Mouse (Mus musculus): ENCODE data around the gene Tmcc3. TPM values are rescaled to one million over a fixed set of nuclear protein-coding genes. Genes with fewer than 3 reads are reported as not detected.

Tmcc3 gene
- polyA plus RNA-seq, 1 experiment from 2014 or later, result 20.8 TPM

- no peak for DNase-seq (ENCODE audit: low spot score)
- 45% methylated on average over 4 of the region's 4 CpGs for WGBS
- no peaks in the 10 kb centered on the region for H3K27me3 ChIP-seq (ENCODE audit: control insufficient read depth, insufficient read depth, low read length)
- H3K9me3 ChIP-seq (ENCODE audit: control insufficient read depth, low read length), result no peaks in the 10 kb centered on the region
- ATAC-seq (ENCODE audit: low FRiP score, low TSS enrichment), result no peak
- H3K9ac ChIP-seq (ENCODE audit: low read length), result no peak overlapping the region
- H3K4me2 ChIP-seq (replicated peaks; ENCODE audit: low read depth), result no peak overlapping the region
- no peaks in the 10 kb centered on the region for H3K36me3 ChIP-seq (ENCODE audit: control insufficient read depth, insufficient read depth, low read length)
- H3K27ac ChIP-seq (replicated peaks), result no peak overlapping the region
- TF ChIP-seq EP300 (optimal IDR thresholded peaks at IDR 0.05) (no peak), CTCF (IDR thresholded peaks at IDR 0.05; ENCODE audit: low read depth) (no peak)
- H3K4me3 ChIP-seq (ENCODE audit: low read depth, low read length), result no peak overlapping the region
- no peaks in the 10 kb centered on the region for H3K4me1 ChIP-seq (replicated peaks; ENCODE audit: control insufficient read depth, insufficient read depth)
Measured at GRCm38 (mm10) chr10:94318574-94318973, 6.8 kb downstream of the Tmcc3 start.

GRCm38 (mm10) chr10:94329962-94330361 lies 18.2 kb downstream of the Tmcc3 start:
- TF ChIP-seq EP300 (optimal IDR thresholded peaks at IDR 0.05) (no peak), CTCF (IDR thresholded peaks at IDR 0.05; ENCODE audit: low read depth) (no peak)
- H3K4me3 ChIP-seq (ENCODE audit: low read depth, low read length), result no peak overlapping the region
- no peak overlapping the region for H3K4me2 ChIP-seq (replicated peaks; ENCODE audit: low read depth)
- DNase-seq (ENCODE audit: low spot score), result no peak
- H3K9me3 ChIP-seq (ENCODE audit: control insufficient read depth, low read length), result no peaks in the 10 kb centered on the region
- no peak overlapping the region for H3K27ac ChIP-seq (replicated peaks)
- no peak for ATAC-seq (ENCODE audit: low FRiP score, low TSS enrichment)
- H3K4me1 ChIP-seq (replicated peaks; ENCODE audit: control insufficient read depth, insufficient read depth), result no peaks in the 10 kb centered on the region
- WGBS, result 26% methylated on average over 5 of the region's 5 CpGs
- H3K27me3 ChIP-seq (ENCODE audit: control insufficient read depth, insufficient read depth, low read length), result no peaks in the 10 kb centered on the region
- no peaks in the 10 kb centered on the region for H3K36me3 ChIP-seq (ENCODE audit: control insufficient read depth, insufficient read depth, low read length)
- no peak overlapping the region for H3K9ac ChIP-seq (ENCODE audit: low read length)

- no peak for DNase-seq (ENCODE audit: low spot score)
- H3K4me2 ChIP-seq (replicated peaks; ENCODE audit: low read depth), result no peak overlapping the region
- no peak overlapping the region for H3K4me3 ChIP-seq (ENCODE audit: low read depth, low read length)
- no peaks in the 10 kb centered on the region for H3K4me1 ChIP-seq (replicated peaks; ENCODE audit: control insufficient read depth, insufficient read depth)
- no peak for ATAC-seq (ENCODE audit: low FRiP score, low TSS enrichment)
- no peak overlapping the region for H3K27ac ChIP-seq (replicated peaks)
- no peak overlapping the region for H3K9ac ChIP-seq (ENCODE audit: low read length)
- H3K9me3 ChIP-seq (ENCODE audit: control insufficient read depth, low read length), result no peaks in the 10 kb centered on the region
- WGBS, result 83% methylated on average over 16 of the region's 16 CpGs
- TF ChIP-seq CTCF (IDR thresholded peaks at IDR 0.05; ENCODE audit: low read depth), result peak; percentile 23; the same call in 1 of the 2 replicates
- no peak for TF ChIP-seq EP300 (optimal IDR thresholded peaks at IDR 0.05)
- H3K27me3 ChIP-seq (ENCODE audit: control insufficient read depth, insufficient read depth, low read length), result no peaks in the 10 kb centered on the region
- no peaks in the 10 kb centered on the region for H3K36me3 ChIP-seq (ENCODE audit: control insufficient read depth, insufficient read depth, low read length)
Measured at GRCm38 (mm10) chr10:94332358-94333137, 20.8 kb downstream of the Tmcc3 start.

GRCm38 (mm10) chr10:94333328-94333727 lies 21.6 kb downstream of the Tmcc3 start:
- Histone ChIP-seq H3K4me1 (replicated peaks; ENCODE audit: control insufficient read depth, insufficient read depth) (no peaks in the 10 kb centered on the region), H3K4me3 (ENCODE audit: low read depth, low read length) (no peak overlapping the region), H3K27me3 (ENCODE audit: control insufficient read depth, insufficient read depth, low read length) (no peaks in the 10 kb centered on the region), H3K27ac (replicated peaks) (no peak overlapping the region), H3K9me3 (ENCODE audit: control insufficient read depth, low read length) (no peaks in the 10 kb centered on the region), H3K4me2 (replicated peaks; ENCODE audit: low read depth) (no peak overlapping the region), H3K36me3 (ENCODE audit: control insufficient read depth, insufficient read depth, low read length) (no peaks in the 10 kb centered on the region), H3K9ac (ENCODE audit: low read length) (no peak overlapping the region)
- 78% methylated on average over 8 of the region's 8 CpGs for WGBS
- ATAC-seq (ENCODE audit: low FRiP score, low TSS enrichment), result no peak
- no peak for TF ChIP-seq CTCF (IDR thresholded peaks at IDR 0.05; ENCODE audit: low read depth)
- TF ChIP-seq EP300 (optimal IDR thresholded peaks at IDR 0.05), result no peak
- DNase-seq (ENCODE audit: low spot score), result no peak

GRCm38 (mm10) chr10:94335047-94335446 lies 23.3 kb downstream of the Tmcc3 start:
- ATAC-seq (ENCODE audit: low FRiP score, low TSS enrichment), result no peak
- Histone ChIP-seq H3K9me3 (ENCODE audit: control insufficient read depth, low read length) (no peaks in the 10 kb centered on the region), H3K9ac (ENCODE audit: low read length) (no peak overlapping the region), H3K4me3 (ENCODE audit: low read depth, low read length) (no peak overlapping the region), H3K27ac (replicated peaks) (no peak overlapping the region), H3K27me3 (ENCODE audit: control insufficient read depth, insufficient read depth, low read length) (no peaks in the 10 kb centered on the region), H3K4me2 (replicated peaks; ENCODE audit: low read depth) (no peak overlapping the region), H3K36me3 (ENCODE audit: control insufficient read depth, insufficient read depth, low read length) (no peaks in the 10 kb centered on the region), H3K4me1 (replicated peaks; ENCODE audit: control insufficient read depth, insufficient read depth) (no peaks in the 10 kb centered on the region)
- no peak for DNase-seq (ENCODE audit: low spot score)
- 76% methylated on average over 10 of the region's 10 CpGs for WGBS
- no peak for TF ChIP-seq EP300 (optimal IDR thresholded peaks at IDR 0.05)
- TF ChIP-seq CTCF (IDR thresholded peaks at IDR 0.05; ENCODE audit: low read depth), result no peak

GRCm38 (mm10) chr10:94336071-94336470 lies 24.3 kb downstream of the Tmcc3 start:
- H3K27ac ChIP-seq (replicated peaks), result no peak overlapping the region
- H3K4me2 ChIP-seq (replicated peaks; ENCODE audit: low read depth), result no peak overlapping the region
- H3K27me3 ChIP-seq (ENCODE audit: control insufficient read depth, insufficient read depth, low read length), result no peaks in the 10 kb centered on the region
- H3K9ac ChIP-seq (ENCODE audit: low read length), result no peak overlapping the region
- no peaks in the 10 kb centered on the region for H3K9me3 ChIP-seq (ENCODE audit: control insufficient read depth, low read length)
- no peak for DNase-seq (ENCODE audit: low spot score)
- H3K4me3 ChIP-seq (ENCODE audit: low read depth, low read length), result no peak overlapping the region
- TF ChIP-seq CTCF (IDR thresholded peaks at IDR 0.05; ENCODE audit: low read depth), result no peak
- no peak for TF ChIP-seq EP300 (optimal IDR thresholded peaks at IDR 0.05)
- H3K36me3 ChIP-seq (ENCODE audit: control insufficient read depth, insufficient read depth, low read length), result no peaks in the 10 kb centered on the region
- H3K4me1 ChIP-seq (replicated peaks; ENCODE audit: control insufficient read depth, insufficient read depth), result no peaks in the 10 kb centered on the region
- 84% methylated on average over 6 of the region's 6 CpGs for WGBS
- no peak for ATAC-seq (ENCODE audit: low FRiP score, low TSS enrichment)

Measured in stomach, postnatal 0 days (tissue).